Mouse (Mus musculus) kidney, postnatal 0 days (tissue): ENCODE results near the gene Anapc4. TPM values are rescaled to one million over a fixed set of nuclear protein-coding genes. Genes with fewer than 3 reads are reported as not detected.
A peak's percentile ranks its signal among the peaks of the same experiment; 100 is the strongest.

Experiments used
- ATAC-seq: fragments of 200-750 bp; cut with Nextera tagmentation; replicated peaks from 2 replicates; pipeline ENCODE4 v1.8.0; 2017; ENCODE audit warnings: low read depth, moderate number of reproducible peaks, moderate TSS enrichment, moderate library complexity; ENCODE audit not compliant: low FRiP score
- DNase-seq: peaks from one replicate; pipeline ENCODE4 v3.0.0-alpha.2; 2016; ENCODE audit warnings: low spot score
- H3K27ac ChIP-seq: fragments of 300-500 bp; sonication (generic); 2 replicates; pipeline ENCODE4 v1.5.1; 2014; ENCODE audit warnings: mild to moderate bottlenecking
- H3K27me3 ChIP-seq: fragments of 300-500 bp; sonication (generic); 2 replicates; pipeline ENCODE4 v1.6.1; 2014; ENCODE audit warnings: low read length, mixed read lengths; ENCODE audit not compliant: insufficient read depth
- H3K36me3 ChIP-seq: fragments of 300-500 bp; sonication (generic); 2 replicates; pipeline ENCODE4 v1.6.1; 2014; ENCODE audit warnings: low read length, mixed read lengths; ENCODE audit not compliant: insufficient read depth
- H3K4me1 ChIP-seq: fragments of 300-500 bp; sonication (generic); replicated peaks from 2 replicates; pipeline ENCODE4 v1.6.1; 2014; ENCODE audit warnings: antibody characterized with exemption, low read length, mixed read lengths; ENCODE audit not compliant: insufficient read depth
- H3K4me2 ChIP-seq: fragments of 300-500 bp; sonication (generic); 2 replicates; pipeline ENCODE4 v1.6.1; 2014; ENCODE audit warnings: mild to moderate bottlenecking, low read length, moderate library complexity, mixed read lengths
- H3K4me3 ChIP-seq: fragments of 300-500 bp; sonication (generic); replicated peaks from 2 replicates; pipeline ENCODE4 v1.5.1; 2014; ENCODE audit warnings: low read depth, low read length
- H3K9ac ChIP-seq: fragments of 300-500 bp; sonication (generic); 2 replicates; pipeline ENCODE4 v1.6.1; 2014; ENCODE audit warnings: low read depth, low read length
- H3K9me3 ChIP-seq: fragments of 300-500 bp; sonication (generic); replicated peaks from 2 replicates; pipeline ENCODE4 v1.6.1; 2016; ENCODE audit warnings: low read length, inconsistent platforms, mixed read lengths
- CTCF ChIP-seq: IDR thresholded peaks from 2 replicates; pipeline ENCODE4 v1.5.1; 2016; ENCODE audit warnings: antibody characterized with exemption, low read depth, mild to moderate bottlenecking, moderate library complexity
- WGBS: fragments of 180-500 bp; shearing (Covaris S2); extraction: QIAGEN DNeasy Blood & Tissue Kit; methylation state at CpG from one replicate; pipeline ENCODE4 v1.1.7; 2014; 5-methylcytosine and 5-hydroxymethylcytosine counted together
- polyA plus RNA-seq: library from polyadenylated mRNA; unstranded; fragments of >200 nt; fragmentation: Nextera tagmentation; extraction: Ambion mirVana; gene quantifications from 2 replicates; pipeline ENCODE4 v1.2.1, GENCODE M21; 2015

Anapc4 gene
- polyA plus RNA-seq, 1 experiment from 2014 or later: 72.3 TPM

DNA sequence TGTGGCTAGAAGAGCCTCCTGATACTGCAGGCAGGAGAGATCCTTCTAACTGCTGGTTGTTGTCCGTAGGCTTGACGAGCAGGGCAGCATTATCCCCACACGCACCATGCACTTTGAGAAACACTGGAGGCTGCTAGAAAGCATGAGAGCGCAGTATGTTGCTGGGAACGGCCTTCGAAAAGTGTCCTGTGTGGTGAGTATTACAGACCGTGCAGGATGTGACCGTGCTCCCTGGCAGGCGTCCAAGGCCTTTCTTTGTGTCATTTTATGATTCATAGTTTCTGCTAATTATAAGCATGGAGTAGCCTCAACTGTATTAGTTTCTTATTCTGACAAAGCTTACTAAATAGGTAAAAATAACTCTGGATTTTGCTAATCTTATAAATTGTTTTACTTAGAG, 32.0 kb downstream of the Anapc4 start:
- Histone ChIP-seq H3K27me3 (no peaks in the 10 kb centered on the region), H3K9me3 (no peaks in the 10 kb centered on the region), H3K9ac (no peak overlapping the region), H3K4me2 (no peak overlapping the region), H3K27ac (no peak overlapping the region), H3K4me3 (no peak overlapping the region), H3K4me1 (no peaks in the 10 kb centered on the region), H3K36me3 (peaks cover 40% of the 10 kb centered on the region)
- ATAC-seq (0 out of 2 replicates have a peak, but pooled peaks have one; percentile 55), DNase-seq (peak; percentile 63)
- WGBS: 43% methylated on average over 9 of the region's 9 CpGs
- no peak for TF ChIP-seq CTCF

DNA sequence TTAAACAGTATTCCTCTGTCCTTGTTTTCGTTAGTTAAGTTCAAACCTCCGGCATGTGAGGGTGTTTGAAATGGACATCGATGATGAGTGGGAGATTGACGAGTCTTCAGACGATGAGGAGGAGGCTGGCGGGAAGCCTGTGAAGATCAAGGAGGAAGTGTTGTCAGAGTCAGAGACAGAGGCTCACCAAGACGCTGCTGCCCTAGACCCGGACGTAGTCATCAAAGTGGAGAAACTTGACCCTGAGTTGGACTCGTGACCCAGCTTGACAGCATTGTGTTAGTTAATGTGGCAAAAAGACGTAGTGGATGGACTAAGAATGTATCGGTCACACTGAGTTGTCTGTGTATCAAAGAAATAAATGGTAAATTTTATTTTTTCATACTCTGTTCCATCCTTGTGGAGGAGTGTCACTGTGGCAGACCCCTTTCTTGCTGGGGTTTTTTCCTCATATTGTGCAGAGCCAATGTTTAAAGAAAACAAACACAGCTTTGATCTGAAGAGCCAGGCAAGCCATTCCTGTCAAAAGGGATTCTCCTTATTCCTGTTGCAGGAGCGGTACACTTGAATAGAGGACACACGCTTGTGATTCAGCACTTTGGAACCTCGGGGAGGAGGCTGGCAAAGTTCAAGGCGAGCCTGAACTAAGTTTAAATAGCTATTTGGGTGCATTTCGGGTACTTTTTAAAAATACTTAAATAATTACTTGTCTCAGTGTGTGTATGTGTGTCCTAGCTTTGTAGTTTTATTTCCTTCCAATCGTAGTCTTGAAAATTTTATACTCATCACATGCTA, 32.7 kb downstream of the Anapc4 start:
- Histone ChIP-seq H3K4me2 (no peak overlapping the region), H3K27me3 (no peaks in the 10 kb centered on the region), H3K4me3 (no peak overlapping the region), H3K4me1 (no peaks in the 10 kb centered on the region), H3K27ac (no peak overlapping the region), H3K9me3 (no peaks in the 10 kb centered on the region), H3K36me3 (peaks cover 34% of the 10 kb centered on the region), H3K9ac (no peak overlapping the region)
- ATAC-seq (no peak; the same call in 1 of the 2 replicates), DNase-seq (peak; percentile 16)
- TF ChIP-seq CTCF: no peak
- WGBS: 65% methylated on average over 18 of the region's 18 CpGs

DNA sequence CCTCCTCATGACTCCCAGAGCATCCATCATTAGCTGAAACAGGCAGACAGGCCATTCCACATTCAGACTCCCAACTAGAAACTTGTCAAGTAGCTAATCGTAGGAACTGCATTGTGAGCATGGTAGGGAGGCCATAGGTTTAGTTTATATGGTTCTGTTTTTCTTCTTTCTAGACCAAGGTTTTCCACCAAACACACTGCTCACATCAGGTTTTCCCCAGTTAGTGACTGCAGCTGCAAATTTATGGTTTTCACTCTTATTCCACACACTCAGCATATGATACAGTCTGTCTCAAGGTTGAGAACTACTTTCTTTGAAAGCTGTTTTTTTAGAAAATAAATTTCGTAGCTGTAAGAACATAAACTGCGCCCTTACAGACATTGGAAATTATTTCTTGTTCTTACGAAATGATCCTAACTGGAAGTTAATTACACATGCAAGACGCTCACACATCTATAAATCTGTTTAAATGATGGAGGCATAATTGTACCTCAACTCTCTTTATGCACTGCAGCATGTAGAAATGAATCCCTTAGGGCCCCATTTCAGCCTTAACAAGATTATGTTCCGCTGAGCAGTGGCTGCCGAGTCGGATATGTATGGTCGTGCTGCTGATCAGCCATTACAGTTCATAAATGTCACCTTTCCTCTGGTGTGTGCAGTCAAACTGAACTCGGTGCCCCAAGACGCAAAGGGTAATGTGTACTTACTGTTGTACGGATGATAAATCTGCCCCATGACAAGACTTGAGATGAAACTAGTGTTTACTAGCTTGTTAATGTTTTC, 35.3 kb downstream of the Anapc4 start:
- DNase-seq: peak; percentile 6
- no peak overlapping the region for H3K9ac ChIP-seq
- no peak overlapping the region for H3K27ac ChIP-seq
- peaks cover 16% of the 10 kb centered on the region for H3K36me3 ChIP-seq
- TF ChIP-seq CTCF: no peak
- H3K4me2 ChIP-seq: no peak overlapping the region
- no peaks in the 10 kb centered on the region for H3K9me3 ChIP-seq
- no peak overlapping the region for H3K4me3 ChIP-seq
- H3K4me1 ChIP-seq: no peaks in the 10 kb centered on the region
- no peaks in the 10 kb centered on the region for H3K27me3 ChIP-seq
- WGBS: 45% methylated on average over 12 of the region's 12 CpGs
- no peak for ATAC-seq

DNA sequence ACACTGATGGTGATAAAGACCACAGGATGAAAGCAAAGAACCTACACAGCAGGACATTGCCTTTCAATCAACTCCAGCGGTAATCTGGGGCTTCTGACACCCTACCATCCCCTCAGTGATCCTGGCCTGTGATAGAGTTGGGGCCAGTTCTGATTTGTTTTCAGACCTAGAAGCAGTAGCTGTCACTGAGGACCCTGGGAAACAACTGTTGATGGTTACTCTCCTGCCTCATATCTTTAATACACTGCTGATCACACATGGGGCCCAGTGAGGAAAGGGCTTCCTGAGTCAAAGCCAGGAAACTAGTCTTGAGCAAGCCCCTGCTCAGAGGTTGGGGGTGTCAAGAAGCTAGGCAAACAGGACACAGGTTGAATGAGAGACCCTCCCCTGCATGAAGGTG, 37.6 kb downstream of the Anapc4 start:
- Histone ChIP-seq H3K27ac (no peak overlapping the region), H3K4me1 (no peaks in the 10 kb centered on the region), H3K27me3 (no peaks in the 10 kb centered on the region), H3K4me3 (no peak overlapping the region), H3K9me3 (no peaks in the 10 kb centered on the region), H3K4me2 (no peak overlapping the region), H3K9ac (no peak overlapping the region), H3K36me3 (peaks cover 15% of the 10 kb centered on the region)
- DNase-seq: no peak
- 59% methylated on average over 1 of the region's 1 CpGs for WGBS
- TF ChIP-seq CTCF: no peak
- ATAC-seq: no peak

DNA sequence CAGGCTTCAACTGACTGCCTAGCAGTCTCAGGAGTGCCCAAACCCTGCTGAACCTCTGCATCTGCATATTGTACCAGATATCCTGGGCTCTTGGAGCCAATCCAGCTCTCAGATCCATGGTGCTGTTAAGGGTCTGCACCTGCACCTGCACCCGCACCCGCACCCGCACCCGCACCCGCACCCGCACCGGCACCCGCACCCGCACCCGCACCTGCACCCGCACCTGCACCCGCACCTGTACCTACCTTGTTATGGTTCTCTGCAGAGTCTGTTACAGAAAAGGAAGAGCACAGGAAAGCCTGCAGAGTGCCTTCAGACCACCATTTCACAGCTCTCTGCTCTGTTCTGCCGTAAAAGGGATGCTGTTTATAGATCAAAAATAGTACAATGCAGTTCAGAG, 38.2 kb downstream of the Anapc4 start:
- no peak overlapping the region for H3K27ac ChIP-seq
- WGBS: 92% methylated on average over 13 of the region's 13 CpGs
- no peak for DNase-seq
- no peak for ATAC-seq
- H3K9ac ChIP-seq: no peak overlapping the region
- no peak overlapping the region for H3K4me3 ChIP-seq
- TF ChIP-seq CTCF: no peak
- H3K4me1 ChIP-seq: no peaks in the 10 kb centered on the region
- no peaks in the 10 kb centered on the region for H3K27me3 ChIP-seq
- H3K4me2 ChIP-seq: no peak overlapping the region
- H3K36me3 ChIP-seq: peaks cover 12% of the 10 kb centered on the region
- no peaks in the 10 kb centered on the region for H3K9me3 ChIP-seq

DNA sequence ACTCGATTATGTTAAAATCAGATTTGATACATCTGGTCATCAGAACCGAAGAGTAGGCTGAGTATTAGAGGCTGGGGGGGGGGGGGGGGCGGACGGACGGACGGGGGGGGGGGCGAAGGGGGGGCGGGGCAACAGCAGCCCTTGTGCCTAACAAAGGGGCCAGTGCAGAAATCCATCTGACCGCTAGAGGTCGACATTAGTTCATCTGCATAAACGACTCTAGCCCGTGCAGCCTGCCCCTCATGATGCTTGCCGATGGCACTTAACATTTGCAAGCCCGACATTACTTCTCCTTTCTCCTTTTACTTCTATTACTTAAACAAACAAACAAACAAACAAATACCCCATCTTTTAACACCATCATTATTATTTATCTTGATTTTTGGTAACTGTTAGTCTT, 45.0 kb downstream of the Anapc4 start:
- H3K27me3 ChIP-seq: no peaks in the 10 kb centered on the region
- no peak overlapping the region for H3K4me3 ChIP-seq
- H3K4me1 ChIP-seq: no peaks in the 10 kb centered on the region
- WGBS: 4% methylated on average over 8 of the region's 14 CpGs
- H3K4me2 ChIP-seq: no peak overlapping the region
- DNase-seq (peak; percentile 89), ATAC-seq (peak; percentile 57; the same call in 1 of the 2 replicates)
- no peaks in the 10 kb centered on the region for H3K9me3 ChIP-seq
- TF ChIP-seq CTCF: peak; percentile 76
- no peak overlapping the region for H3K9ac ChIP-seq
- no peaks in the 10 kb centered on the region for H3K36me3 ChIP-seq
- no peak overlapping the region for H3K27ac ChIP-seq
